Mouse (Mus musculus) monocyte, adult 5-6 weeks (primary cell): ENCODE measurements around the gene Sel1l3. TPM values are rescaled to one million over a fixed set of nuclear protein-coding genes. Genes with fewer than 3 reads are reported as not detected.

Experiments
- ATAC-seq: fragments of 153-309, 156-312 bp; replicated peaks from 2 replicates; pipeline ENCODE4 v1.8.0; 2017; ENCODE audit warnings: mild to moderate bottlenecking; ENCODE audit not compliant: low TSS enrichment, insufficient number of reproducible peaks, severe bottlenecking, poor library complexity, low FRiP score
- total RNA-seq: library from RNA; stranded (forward); fragments of 200-1000, 200-491, 200-594 nt; gene quantifications from 3 replicates; pipeline ENCODE4 v1.2.3, GENCODE M21; 2017

Gene Sel1l3
- total RNA-seq, 1 experiment from 2014 or later, result 0.38 TPM

DNA sequence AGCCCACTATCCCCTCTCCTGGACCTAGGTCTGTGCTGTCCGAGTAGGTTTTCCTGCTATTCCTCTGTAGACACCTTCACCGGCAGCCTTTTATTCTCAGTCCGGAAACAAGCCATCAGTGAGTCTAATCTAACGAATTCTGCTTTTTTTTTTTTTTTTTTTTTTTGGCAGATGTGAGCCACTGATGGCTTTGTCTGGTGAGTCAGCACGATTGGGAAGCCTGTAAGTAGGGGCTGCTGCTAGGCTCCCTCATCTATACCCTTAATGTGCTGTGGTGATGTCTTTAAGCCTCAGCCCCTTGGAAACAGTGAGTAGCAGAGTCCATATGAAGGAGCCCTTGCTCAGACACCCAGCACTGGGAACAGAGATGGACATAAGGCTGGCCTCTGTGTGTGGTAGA, 60.6 kb downstream of the Sel1l3 start:
- ATAC-seq, result no peak

DNA sequence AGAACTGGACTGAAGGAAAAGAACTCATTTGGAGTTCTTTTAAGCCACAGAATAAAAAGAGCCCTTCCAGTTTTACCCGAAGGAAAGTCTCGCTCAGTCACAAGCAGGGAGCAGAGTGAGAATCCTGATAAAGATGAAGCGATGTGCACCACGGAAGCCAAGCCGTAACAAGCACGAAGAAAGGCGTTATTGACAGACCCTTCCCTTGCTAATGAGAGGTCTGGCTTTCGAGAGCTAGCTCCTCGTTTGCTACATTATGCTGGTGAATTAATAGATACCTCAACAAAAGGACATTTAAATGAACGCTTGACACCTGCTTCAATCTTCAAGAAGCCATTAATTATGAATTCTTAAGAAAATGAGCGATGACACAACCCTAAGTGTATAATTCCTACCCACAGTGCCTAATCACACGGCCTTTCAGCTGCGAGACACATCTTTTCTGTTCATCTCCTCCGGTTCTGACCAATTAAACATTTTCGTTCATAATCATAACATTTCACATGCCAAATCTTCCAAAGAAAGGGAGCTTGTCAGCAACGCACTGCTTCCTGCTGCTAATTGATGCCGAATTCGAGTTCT, 62.3 kb downstream of the Sel1l3 start:
- no peak for ATAC-seq

GRCm38 (mm10) chr5:53148960-53149685, 64.6 kb downstream of the Sel1l3 start:
- ATAC-seq, result no peak

DNA sequence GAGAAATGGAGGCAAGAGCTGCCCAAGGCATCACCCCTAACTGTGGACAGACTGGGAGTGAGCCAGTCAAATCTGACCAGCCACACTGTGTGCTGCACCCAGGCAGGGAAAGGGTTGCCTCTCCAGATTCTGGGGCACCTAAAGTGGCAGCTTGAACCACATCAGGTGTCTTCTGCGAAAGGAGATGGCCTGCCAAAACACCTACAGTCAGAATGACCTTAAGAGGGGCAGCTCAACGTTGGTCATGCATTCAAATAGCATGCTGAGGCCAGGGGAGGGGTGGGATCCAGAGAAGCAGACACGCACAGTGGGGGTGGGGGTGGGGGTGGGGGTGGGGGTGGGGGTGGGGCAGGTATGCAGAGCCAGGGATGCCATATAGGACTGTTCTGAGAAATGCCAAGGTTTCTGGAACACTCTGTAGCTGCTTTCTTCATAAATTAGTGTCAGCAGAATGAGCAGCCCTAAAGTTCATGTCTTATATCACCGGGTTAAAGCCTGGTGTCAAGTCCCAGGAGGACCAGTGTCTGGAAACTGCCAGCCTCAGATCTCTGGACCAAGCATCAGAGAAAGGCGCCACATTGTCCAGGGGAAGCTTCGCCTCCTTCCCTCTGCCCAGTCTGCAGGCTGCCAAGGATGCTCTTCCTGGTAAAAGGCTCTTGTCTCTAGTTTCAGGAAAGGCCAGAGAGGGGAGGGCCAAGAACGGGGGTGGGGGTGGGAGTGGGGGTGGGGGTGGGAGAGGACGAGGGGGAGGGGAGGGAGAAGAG, 65.4 kb downstream of the Sel1l3 start:
- ATAC-seq, result no peak

GRCm38 (mm10) chr5:53147418-53147817, 66.3 kb downstream of the Sel1l3 start:
- no peak for ATAC-seq

DNA sequence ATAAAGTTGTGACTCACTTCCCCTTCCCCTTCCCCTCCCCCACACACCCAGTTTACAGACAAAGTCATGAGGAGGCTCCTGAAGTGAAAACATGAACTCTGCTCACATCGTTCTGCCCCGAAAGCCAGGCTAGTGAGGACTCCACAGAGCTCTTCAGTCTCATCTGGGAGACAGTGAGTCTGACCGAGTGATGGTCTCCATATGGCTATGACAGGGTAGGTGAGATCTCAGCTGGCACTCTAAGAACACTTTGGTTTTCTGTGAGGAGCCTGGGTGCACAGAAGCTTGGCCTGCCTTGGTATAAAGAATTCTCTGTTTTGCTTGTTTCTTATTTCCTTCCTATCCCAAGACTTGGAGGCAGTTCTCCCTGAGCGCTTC, 67.1 kb downstream of the Sel1l3 start:
- ATAC-seq, result no peak

DNA sequence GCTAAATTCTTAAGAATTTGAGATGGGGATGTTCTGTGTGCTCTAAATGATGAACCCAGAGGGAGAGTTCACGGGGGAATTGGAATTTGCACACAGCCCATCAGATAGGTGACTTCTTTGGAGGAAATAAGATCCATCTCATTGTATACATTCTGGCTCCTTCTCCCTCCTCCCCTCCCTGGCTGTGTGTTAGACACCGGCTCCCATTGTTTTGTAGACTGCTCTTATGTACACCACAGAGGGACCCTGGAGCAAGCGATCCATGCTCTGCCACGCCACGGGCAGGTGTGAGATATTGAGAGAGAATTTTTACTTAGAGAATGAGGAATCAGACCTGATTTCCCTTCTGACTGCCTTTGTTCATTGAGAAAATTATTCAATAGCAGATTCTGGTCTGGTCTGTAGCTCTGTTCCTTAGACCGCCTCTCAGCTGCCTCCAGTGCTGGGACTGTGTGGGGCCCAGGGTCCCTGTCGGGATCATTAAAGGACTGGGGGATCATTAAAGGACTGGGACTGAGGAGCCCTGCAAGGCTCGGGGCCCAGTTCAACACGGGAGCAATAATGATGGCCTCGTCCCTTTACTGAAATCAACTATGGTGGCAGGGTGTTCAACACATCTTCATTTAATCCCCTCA, 67.6 kb downstream of the Sel1l3 start:
- no peak for ATAC-seq

DNA sequence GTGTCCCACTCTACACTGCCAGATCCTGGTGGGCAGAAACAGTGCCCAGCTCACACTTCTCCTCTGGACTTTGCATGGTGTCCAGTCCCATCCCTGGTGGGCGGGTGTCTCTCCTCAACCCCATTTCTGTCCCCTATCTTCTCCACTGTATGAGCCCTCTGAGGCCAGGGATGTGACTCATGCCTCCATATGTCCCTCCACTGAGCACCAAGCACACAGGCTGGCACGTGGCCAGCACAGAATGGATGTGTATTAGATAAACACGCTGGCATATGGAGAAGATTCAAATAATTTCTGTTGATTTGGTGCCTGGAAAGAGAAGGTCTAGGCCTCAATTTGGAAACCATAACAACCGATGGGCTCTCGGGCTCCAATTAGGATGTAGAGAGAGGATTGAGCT, 71.1 kb downstream of the Sel1l3 start:
- no peak for ATAC-seq

- ATAC-seq, result no peak
These were observed 73.4 kb downstream of the Sel1l3 start for GRCm38 (mm10) chr5:53140158-53140927.

GRCm38 (mm10) chr5:53139566-53139965, 74.2 kb downstream of the Sel1l3 start:
- ATAC-seq, result no peak

DNA sequence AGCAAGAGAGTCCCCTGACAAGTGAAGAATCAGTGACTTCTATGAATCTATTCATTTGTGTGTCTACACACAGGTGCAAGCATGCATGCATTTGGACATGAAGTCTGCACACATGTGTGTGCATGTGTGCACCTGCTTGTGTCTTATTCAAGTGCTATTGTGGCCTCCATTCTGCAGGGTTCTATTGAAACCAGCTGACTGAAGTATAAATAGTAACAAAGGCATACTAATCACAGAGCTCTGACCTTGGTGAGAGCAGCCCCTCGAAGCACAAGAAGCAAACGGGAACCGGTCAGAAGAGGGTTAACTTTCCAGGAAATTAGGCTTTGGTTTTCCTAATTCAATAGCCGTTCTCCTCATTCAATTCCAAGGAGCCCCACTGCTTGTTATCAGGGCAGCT, 74.6 kb downstream of the Sel1l3 start:
- no peak for ATAC-seq

DNA sequence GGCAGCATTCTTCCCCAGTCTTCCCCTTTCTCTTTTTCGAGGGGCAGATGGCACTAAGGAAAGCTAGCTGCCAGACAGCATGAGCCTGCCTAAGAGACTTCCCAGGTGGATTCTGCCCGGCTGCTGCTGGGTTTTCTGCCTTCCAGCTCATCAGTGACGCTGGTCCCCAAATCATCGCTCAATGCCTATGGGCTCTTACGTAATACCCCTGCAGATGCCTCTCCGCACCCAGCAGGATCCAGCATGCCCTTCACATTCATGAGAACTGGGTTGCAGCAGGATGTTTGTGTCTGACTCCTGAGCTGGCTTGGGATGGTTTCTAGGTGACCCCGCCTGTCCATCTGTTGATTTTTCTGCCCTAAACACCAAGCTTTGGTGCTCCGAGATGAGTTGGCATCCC, 75.7 kb downstream of the Sel1l3 start:
- ATAC-seq, result no peak

DNA sequence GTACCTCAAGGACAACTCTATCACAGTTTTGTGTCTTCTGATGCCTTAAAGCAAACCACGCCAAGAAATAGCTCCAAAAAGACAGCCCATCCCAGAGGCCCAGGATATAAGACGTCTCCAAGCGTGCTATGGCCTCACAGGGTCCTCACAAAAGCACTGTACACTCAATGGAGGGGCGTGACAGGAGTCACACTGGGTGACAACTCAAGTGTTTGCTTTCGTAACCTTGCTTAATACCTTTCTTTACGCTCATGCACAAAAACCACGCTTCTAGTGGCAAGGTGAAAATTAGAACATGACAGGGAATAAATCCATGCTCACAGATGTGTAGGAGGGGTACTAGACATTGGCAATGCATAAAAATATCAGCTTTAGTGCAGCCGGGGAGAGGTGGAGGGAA, 77.7 kb downstream of the Sel1l3 start:
- no peak for ATAC-seq

- ATAC-seq, result no peak
These were observed 79.7 kb downstream of the Sel1l3 start for GRCm38 (mm10) chr5:53134003-53134402.

- no peak for ATAC-seq
These were observed 89.0 kb downstream of the Sel1l3 start for GRCm38 (mm10) chr5:53124701-53125100.

- no peak for ATAC-seq
These were observed 90.0 kb downstream of the Sel1l3 start for GRCm38 (mm10) chr5:53123525-53124286.

- no peak for ATAC-seq
These were observed 94.0 kb downstream of the Sel1l3 start for GRCm38 (mm10) chr5:53119689-53120088.

- ATAC-seq, result no peak
These were observed 95.5 kb downstream of the Sel1l3 start for GRCm38 (mm10) chr5:53118212-53118611.
